Mouse (Mus musculus) G1E (cell line): ENCODE data around the gene Stx18.

Experiments used
- CTCF ChIP-seq: IDR thresholded peaks from 2 replicates; pipeline ENCODE4 v1.5.1; 2012; ENCODE audit warnings: low read depth, low read length, inconsistent platforms, mixed read lengths
- TAL1 ChIP-seq: conservative IDR thresholded peaks from 2 replicates; pipeline ENCODE4 v1.6.1; 2012; ENCODE audit warnings: low read depth, low read length, inconsistent platforms, mixed read lengths

- TF ChIP-seq TAL1: no peak
- TF ChIP-seq CTCF: no peak
Observed at GRCm38 (mm10) chr5:38006415-38007347, 31.9 kb upstream of the Stx18 start.
